Comparison of ENCODE assay signal across 7 mouse cellular contexts in genomic region chr16:55894893-55895650, GRCm38 (mm10). TPM values are rescaled to one million over a fixed set of nuclear protein-coding genes. Genes with fewer than 3 reads are reported as not detected.
A peak's percentile ranks its signal among the peaks of the same experiment; 100 is the strongest.
DNase-seq lines count a peak whose midpoint lies in the region; ATAC-seq lines count a peak whose summit lies in the region.

TSS of gene Nxpe3 (minus strand) at chr16:55895285.

- peak within 1 kb of the TSS; percentile 84 for H3K4me3 ChIP-seq in intestine, embryonic 16.5 days (ENCODE audit: low read length)
- H3K4me3 ChIP-seq in midbrain, embryonic 11.5 days (ENCODE audit: low read depth, low read length): peak within 1 kb of the TSS; percentile 72

- peaks cover 12% of the 10 kb centered on the region for H3K4me1 ChIP-seq in intestine, embryonic 16.5 days (ENCODE audit: control insufficient read depth, insufficient read depth, low read length)
- peaks cover 4% of the 10 kb centered on the region; the same call in 1 of the 2 replicates for H3K4me1 ChIP-seq in midbrain, embryonic 11.5 days (ENCODE audit: control insufficient read depth, insufficient read depth, low read length)

- no peaks in the 10 kb centered on the region for H3K27me3 ChIP-seq in intestine, embryonic 16.5 days (replicated peaks; ENCODE audit: control insufficient read depth, insufficient read depth, low read length)
- H3K27me3 ChIP-seq in midbrain, embryonic 11.5 days (ENCODE audit: control insufficient read depth, insufficient read depth, low read length): no peaks in the 10 kb centered on the region

- peak within 1 kb of the TSS; percentile 80 for H3K9ac ChIP-seq in intestine, embryonic 16.5 days (ENCODE audit: low read depth, low read length)
- peak within 1 kb of the TSS; percentile 84 for H3K9ac ChIP-seq in midbrain, embryonic 11.5 days (ENCODE audit: low read length)

- peak within 1 kb of the TSS; percentile 81 for H3K27ac ChIP-seq in intestine, embryonic 16.5 days (ENCODE audit: low read length)
- peak within 1 kb of the TSS; percentile 55; the same call in 1 of the 2 replicates for H3K27ac ChIP-seq in midbrain, embryonic 11.5 days (ENCODE audit: low read depth, low read length)

- peak; percentile 92 for DNase-seq in adrenal gland, adult 2 months
- DNase-seq in embryo, embryonic 11 days: peak; percentile 91
- DNase-seq in gastrocnemius, postnatal 36 days: peak; percentile 74 to 77
- peak; percentile 92 for DNase-seq in left cerebral cortex, postnatal 36 days (ENCODE audit: low spot score in 2 of 2)
- peak; percentile 98 for DNase-seq in midbrain, embryonic 11.5 days (ENCODE audit: low spot score, missing footprints)
- DNase-seq in skeletal muscle tissue, adult 2 months (ENCODE audit: low read depth, low spot score): peak; percentile 60

- 0% methylated on average over 72 of the region's 74 CpGs for WGBS in intestine, embryonic 16.5 days
- under 1% methylated on average over 74 of the region's 74 CpGs for WGBS in midbrain, embryonic 11.5 days

- intact Hi-C loops in gastrocnemius, postnatal 36 days (cut with DNase I): no loop called here
- intact Hi-C loops in left cerebral cortex, postnatal 36 days (cut with DNase I): no loop called here

- no peaks in the 10 kb centered on the region for H3K36me3 ChIP-seq in intestine, embryonic 16.5 days (ENCODE audit: control insufficient read depth, insufficient read depth, low read length)
- no peaks in the 10 kb centered on the region for H3K36me3 ChIP-seq in midbrain, embryonic 11.5 days (ENCODE audit: control insufficient read depth, insufficient read depth, low read length)

- peak within 1 kb of the TSS; percentile 83 for H3K4me2 ChIP-seq in intestine, embryonic 16.5 days (ENCODE audit: low read depth, low read length)
- peak within 1 kb of the TSS; percentile 61 for H3K4me2 ChIP-seq in midbrain, embryonic 11.5 days

- no peaks in the 10 kb centered on the region for H3K9me3 ChIP-seq in intestine, embryonic 16.5 days (ENCODE audit: control insufficient read depth, low read length)
- H3K9me3 ChIP-seq in midbrain, embryonic 11.5 days (ENCODE audit: control insufficient read depth, low read length): no peaks in the 10 kb centered on the region

- ATAC-seq in intestine, embryonic 16.5 days: peak; percentile 89
- ATAC-seq in midbrain, embryonic 11.5 days (ENCODE audit: low FRiP score): peak; percentile 98

RNA-seq across cellular contexts. Expression of gene Nxpe3, which starts in this region (rescaled TPM):
- 1 to 10 TPM in 1 of 2 experiments, under 1 TPM in 1; 0.78 to 2.0 TPM for total RNA-seq in adrenal gland, adult 2 months (2021)
- polyA plus RNA-seq in adrenal gland, adult 2 months (2012; rRNA removed): 0.37 and 0.40 TPM in 2 replicates
- total RNA-seq in gastrocnemius, postnatal 36 days (2021): under 1 TPM; 0.12 to 0.48 TPM
- 1.5 and 1.7 TPM in 2 replicates for polyA plus RNA-seq in intestine, embryonic 16.5 days (2015; fragmentation: Nextera tagmentation; extraction: Ambion mirVana)
- 10 to 100 TPM in 1 of 2 experiments, 1 to 10 TPM in 1; 9.9 to 11.4 TPM for total RNA-seq in left cerebral cortex, postnatal 36 days (2021)
- 1.1 TPM in 2 replicates for polyA plus RNA-seq in midbrain, embryonic 11.5 days (2014; fragmentation: Nextera tagmentation; extraction: Ambion mirVana)

Comparison
In these comparisons a context has a peak if more than half of its experiments do, and no peak if none do; other contexts are left out.
1. Peak in every context shown above with its lines: DNase-seq, ATAC-seq, H3K4me3 ChIP-seq and H3K27ac ChIP-seq.
2. Peak in DNase-seq in gastrocnemius, postnatal 36 days; RNA of the gene not detected or under 1 TPM.